Mouse (Mus musculus): Measurements from ENCODE around the gene Fcgrt.
"Not testable (repeated sequence)": the region's sequence is repeated elsewhere in the genome, so short reads cannot be mapped to it uniquely, and the experiment has no call there.

The Fcgrt gene

DNA sequence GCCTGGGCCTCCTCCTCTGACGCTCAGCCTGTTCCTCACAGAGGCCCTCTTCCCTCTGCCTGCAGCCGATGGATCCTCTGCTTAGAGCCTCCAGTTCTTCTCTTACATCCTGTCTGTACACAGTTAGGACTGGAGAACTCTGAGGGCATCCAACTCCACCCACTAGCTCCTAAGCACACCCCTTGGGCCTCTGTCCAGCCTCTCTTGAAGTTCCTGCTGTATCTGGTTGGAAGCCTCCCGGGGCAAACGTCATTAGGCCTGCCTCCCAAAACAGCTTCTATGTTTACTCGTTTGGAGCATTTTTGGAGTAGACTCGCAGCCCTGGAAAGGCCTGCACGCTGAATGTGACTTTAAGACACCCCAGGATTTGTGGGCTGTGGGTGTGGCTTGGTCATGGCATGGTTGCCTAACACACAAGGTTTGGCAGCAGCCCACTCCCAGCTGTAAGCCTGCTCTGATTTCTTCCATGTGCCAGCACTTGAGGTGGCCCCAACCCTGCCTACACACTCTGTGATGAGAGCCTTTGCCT lies at the start of gene Fcgrt:
Gene Fcgrt, minus strand, starts transcription at position 200 of the 529 bp plus-strand sequence.
- DNase-seq: peak; percentile 39

DNA sequence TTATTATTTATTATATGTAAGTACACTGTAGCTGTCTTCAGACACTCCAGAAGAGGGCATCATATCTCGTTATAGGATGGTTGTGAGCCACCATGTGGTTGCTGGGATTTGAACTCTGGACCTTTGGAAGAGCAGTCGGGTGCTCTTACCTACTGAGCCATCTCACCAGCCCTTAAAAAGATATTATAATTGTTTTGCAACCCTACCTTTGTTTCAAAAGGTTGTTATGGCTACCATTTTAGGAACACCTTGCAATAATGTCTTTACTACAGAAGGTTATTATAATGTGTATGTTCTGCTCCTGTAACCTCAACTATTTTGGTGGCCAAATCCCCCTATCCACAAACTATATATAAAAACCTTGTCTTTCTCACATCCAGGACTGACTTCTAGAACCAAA lies 49.4 kb upstream of the Fcgrt start:
- DNase-seq: not testable (repeated sequence)

DNA sequence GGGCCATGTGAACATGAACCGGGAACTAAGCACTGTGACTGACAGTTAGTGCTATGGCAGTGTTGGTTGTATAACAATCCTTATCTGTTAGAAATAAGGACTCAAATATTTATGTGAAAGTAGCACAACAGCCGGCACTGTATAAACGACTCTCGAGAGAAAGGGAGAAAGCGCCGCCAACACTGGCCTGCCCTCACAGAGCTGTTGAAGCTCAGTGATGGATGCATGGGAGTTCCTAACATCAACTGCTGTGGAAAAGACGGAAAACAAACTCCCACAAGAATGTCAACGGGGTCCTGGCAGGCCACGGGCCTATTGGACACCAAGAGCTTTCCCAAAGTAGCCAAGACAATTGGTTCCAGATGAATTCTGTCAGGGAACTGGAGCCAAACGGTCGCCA lies 47.7 kb upstream of the Fcgrt start:
- DNase-seq: no peak

DNA sequence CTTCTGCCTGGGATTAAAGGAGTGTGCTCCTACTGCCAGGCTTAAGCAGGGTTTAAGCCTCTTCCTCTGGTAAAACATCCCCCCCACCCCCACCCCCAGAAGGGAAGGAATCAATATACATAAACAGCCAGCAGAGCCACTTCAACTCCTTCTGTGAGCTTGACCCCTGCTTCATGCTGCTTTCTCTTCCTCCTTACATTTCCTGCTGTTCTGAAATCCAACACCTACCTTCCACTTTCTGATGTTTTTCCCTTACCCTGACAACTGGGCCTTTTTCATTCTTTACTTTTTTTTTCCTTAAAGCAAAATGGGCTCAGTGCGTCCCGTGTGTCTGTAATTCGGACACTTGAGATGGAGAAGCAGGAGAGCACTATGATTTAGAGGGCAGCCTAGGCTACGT lies 46.7 kb upstream of the Fcgrt start:
- DNase-seq: no peak

DNA sequence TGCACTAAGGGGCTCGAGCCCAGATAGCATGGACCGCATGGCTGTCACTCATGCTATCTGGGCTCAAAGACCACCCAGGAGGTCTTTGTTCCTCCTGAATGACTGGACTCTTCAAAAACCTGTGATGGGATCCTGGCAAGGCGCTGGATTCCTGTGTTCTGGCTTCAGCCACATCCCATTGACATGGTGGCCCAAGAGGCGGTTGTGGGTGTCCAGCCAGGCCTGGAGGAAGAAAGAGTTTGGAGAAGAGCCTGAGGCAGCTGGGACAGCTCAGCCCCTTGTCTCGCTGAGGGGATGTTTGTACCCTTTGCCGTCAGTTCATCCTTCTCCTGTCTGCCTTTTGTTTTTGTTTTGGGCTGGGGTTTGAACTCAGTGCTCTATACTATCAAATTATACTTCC lies 45.9 kb upstream of the Fcgrt start:
- no peak for DNase-seq

DNA sequence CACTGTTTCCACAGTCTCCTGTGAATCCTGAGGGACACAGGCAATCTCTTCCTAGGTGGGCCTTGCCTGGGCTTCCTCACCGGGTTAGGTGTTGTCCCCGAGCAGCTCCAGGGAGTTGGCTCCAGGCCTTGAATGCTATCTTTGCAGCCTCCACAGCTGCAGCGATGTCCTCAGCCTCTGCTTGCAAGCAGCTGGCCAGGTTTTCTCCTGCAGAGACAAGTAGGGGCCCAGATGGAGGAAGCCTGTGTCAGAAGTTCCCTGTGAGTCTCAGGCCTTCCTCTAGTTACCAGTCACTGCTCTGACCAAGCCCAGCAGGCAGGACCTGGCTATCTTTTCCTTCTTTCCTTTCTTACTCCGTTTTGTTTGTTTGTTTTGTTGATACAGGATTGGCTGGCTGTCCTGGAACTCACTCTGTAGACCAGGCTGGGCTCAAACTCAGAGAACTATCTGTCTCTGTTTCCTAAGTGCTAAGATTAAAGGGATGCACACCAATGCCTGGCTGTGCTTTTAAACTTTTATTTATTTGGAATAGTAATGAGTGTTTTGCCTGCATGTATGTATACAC lies 45.0 kb upstream of the Fcgrt start:
- DNase-seq: no peak

DNA sequence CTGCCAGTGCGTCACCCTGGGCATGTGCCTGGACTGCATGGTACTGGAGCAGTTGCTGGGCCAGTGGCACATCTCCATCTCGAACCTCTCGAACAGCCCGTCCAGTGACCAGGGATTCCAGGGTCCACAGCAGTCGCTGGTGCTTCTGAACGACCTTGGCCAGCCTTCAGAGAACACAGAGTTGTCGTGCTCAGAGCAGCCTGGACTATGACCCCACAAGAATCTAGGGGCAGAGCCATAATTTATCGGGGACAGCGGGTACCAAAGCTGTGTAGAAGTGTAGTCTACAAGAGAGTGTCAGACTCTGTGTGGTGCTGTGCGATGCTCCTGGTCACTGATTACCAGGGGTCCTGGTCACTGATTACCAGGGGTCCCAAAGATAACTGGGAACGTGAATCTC lies 44.2 kb upstream of the Fcgrt start:
- no peak for DNase-seq

DNA sequence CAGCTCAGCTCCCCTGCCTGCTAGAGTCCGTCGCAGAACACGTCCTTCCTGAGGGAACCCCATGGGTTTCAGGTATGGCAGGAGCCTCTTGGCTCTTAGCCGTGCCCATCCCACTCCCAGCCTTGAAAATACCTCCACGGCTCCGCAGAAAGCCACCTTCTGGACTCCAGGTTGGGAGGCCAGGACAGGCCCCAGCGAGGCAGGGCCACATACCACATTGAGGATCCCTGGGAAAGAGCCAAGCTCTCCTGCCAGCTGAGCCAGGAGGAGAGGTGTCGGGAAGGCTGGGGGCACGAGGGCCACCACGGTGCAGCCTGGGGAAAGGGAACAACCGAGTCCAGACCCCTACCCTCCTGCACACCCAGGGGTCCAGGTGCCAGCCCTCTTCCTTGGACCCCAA lies 43.6 kb upstream of the Fcgrt start:
- DNase-seq: no peak

DNA sequence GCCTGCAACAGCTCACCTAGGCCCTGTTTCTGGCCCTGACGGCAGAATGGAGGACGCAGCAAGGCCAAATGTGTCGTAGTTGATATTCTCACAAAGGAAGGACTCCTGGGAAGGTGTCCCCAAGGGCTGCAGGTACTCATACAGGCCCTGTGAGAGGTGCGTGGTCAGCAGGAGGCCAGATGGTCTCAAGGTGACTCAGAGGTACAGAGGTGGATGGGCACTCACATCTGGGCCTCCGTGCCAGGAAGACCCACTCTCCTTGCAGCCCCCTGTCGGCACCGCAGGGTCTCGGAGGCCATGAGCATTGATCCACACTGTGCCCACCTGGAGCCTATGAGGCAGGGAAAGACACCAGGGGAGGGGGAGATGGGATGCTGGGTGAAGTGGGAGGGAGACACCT lies 41.8 kb upstream of the Fcgrt start:
- no peak for DNase-seq

DNA sequence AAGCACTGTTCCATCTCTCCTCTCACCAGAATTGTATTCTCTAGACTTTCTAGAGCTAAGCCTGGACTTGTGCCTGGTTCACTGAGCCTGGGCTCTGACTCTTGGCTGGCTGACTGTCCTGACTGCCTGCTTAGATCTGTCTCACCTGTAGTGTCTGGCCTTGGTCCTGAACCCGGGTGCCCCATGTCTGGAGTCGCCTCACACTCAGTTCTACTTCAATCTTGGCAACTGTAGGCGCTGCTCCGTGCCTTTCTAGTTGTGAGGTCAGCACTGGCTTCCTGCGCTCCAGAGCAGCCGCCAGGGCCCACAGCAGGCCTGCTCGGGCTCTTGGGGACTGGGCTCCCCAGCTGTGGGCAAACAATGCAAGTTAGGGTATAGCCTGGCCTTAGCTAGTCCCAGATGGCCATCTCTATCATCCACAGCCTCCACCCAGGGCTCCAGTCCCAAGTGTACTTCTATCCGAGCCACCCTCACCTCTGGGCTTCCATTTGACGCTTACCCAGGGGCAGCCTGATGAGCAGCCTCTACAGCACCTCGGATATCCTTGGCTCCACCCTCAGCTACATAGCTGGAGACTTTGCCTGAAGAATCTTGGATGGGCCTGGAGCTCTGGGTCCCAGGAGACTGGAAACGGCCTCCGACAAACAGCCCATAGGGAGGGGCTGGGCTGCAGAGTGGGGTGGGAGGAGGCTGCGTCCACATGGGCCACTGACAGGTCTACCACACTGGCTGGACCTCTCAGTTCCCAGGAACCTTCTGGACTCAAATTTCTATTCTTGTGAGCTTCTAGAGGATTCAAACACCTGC lies 40.9 kb upstream of the Fcgrt start:
- no peak for DNase-seq

DNA sequence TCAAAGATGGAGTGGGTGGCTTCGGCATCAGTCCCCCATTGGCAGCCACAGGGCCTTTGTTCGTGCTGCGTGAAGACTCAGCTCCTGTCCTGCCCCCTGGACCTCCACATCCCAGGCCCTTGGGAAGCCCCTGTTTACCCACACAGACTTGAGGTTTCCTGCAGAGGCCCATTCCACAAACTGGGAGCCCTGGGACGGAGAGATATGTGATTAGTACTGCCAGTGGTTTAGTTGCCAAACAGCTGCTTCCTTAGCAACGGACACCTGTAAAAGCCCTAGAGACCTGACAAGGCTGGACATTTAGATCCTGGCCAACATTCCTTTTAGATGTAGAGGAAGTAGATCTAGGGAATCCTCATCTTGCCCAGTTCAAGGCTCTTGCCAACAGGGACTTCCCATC lies 38.3 kb upstream of the Fcgrt start:
- no peak for DNase-seq

DNA sequence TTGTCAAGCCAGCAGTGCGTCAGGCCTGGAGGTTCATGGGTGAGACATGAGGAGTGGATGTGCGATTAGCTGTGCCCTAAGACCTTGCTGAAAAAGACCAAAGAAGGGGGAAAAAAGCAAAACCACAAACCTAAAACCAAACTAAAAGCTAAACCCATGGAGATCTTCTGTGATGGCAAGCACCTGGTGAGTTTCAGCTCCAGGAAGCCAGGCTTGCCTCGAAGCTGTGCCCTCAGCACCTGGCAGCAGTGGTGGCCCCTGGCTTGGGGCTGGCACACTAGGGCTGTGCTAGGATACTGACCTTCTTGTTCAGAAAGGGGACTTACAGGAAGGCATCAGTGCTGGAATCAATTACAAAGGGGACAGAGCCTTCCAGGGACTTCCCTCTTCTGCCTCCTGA lies 37.7 kb upstream of the Fcgrt start:
- no peak for DNase-seq

DNA sequence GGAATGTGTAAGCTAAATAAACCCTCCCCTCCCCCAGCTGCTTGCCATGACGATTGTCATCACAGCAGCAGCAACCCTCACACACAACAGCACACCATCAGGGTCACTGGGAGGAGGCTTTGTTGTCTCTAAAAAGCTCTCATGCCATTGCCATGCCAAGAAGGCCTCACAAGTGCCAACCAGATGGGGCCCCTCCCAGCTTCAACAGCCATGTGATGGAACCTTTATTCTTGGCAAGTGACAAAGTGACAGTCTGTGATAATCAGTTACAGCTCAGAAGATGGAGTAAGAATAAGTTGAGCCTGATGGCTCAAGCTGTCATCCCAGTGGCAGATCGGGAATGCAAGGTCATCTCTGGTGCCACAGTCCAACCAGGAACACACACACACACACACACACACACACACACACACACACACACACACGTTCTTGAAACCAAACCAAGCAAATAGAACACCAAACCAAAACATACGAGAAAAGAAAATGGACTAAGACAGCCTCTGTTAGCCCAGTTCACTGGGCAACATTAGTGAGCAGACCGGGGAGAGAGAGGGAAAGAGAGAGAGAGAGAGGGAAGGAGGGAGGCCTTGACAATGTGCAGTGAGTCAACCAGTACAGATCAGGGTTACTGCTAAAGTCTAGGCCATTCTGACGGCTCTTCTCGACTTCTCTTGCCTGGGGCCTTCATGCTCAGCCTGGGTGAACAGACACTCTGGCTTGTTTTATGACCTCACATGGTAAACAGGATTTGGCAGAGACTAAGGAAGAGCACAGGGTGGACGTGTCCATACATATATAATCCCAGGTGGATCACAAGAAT lies 36.5 kb upstream of the Fcgrt start:
- DNase-seq: no peak

DNA sequence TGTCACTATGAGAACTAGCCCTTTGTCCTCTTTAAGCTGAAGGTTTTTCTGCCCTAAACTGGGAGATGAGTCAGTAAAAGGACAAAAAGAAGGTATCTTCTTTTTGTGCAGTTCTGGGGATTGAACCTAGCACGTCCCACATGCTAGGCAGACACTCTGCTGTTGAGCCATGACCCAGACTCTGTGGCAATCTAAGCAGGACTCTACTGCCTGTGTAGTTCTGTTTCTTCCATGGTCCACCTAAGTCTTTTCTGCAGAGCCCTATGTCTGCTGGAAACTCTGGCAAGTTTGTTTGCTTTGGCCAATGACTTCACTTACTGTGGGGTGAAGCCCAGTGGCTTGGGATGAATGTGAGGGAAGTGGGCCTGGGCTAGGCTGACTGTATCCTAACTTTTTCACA lies 34.8 kb upstream of the Fcgrt start:
- no peak for DNase-seq

DNA sequence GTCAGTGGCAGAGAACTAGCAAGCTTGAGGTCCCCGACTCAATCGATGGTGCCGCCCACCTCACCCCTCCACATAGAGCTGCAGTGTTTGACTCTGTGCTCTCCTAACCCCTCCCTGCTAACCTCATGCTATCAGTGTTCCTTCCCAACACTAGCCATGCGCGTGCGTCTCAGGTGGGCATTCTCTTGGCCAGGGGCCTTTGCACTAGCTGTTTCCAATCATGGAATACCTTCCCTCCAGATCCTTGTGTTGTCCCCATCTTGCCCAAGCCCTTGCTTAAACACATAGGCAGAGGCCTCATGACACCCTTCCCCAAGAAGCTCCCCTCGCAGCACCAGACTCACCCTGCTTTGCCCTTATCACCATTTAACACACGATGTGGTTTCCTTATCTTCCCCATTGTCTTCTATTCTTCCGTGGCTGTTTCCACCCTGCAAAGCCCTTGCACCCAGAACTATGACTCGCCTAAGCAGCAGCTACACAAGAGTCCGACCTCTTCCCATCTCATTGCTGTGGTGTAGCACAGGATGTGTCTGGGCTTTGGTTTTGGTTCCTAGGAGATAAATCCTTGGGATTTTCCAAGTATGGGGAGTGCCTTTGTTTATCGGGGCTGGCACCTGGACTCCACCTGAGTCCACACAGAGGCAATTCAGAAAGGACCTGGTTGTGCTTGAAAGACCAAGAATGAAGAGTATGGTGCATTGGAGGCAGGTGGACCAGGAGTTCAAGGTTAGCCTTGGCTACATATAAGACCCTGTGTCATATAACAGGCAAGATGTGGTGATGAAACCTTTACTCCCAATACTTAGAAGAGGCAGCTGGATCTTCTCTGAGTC lies 33.7 kb upstream of the Fcgrt start:
- no peak for DNase-seq

DNA sequence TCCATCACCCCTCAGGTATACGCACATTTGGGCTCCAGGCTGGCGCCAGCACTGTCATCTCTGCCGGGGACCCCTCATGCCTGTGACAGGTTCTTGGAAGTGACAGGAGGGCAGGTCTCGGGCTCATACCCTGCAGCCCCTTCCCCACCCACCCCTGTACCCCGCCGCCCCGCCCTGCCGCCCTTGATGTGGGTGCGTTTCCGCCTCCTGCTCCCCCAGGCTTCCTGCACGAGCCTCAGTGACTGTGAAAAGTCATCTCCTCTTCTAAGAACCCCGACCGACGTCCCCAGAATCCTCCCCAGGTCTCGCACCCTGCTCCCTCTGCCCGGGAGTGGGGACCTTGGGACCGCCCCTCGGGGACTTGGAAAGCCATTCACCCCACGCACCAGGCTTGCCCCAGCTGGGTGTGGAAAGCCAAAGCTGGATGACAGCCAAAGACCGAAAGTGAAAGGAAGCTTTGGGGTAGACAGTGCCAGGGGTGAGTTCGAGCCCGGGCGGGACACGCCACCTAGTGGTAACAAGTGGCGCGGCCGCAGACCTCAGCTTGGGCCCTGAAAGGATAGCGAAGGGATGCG lies 32.4 kb upstream of the Fcgrt start, which contains the start of the genes Gm45713 and Flt3l:
Gene Gm45713, minus strand, starts transcription at position 239 of the 575 bp plus-strand sequence.
Gene Flt3l, minus strand, starts transcription at position 440 of the 575 bp plus-strand sequence.
- DNase-seq: peak; percentile 89

DNA sequence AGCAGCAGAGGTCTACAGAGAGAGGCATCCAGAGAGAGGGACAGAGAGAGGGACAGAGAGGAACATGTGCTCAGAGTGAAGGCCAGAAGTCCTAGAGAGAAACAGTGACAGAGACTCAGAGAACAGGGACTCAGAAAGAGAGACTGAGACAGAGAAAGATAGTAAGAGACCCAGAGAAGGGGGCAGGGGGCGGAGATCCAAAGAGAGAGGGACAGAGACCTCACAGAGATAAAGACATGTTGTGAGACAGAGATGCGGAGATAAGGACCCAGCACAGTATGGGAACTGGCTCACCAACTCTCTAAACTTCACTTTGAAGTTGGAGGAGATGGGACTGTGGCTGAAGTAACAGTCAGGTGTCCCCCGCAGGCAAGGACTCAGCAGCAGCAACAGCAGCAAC lies 31.7 kb upstream of the Fcgrt start:
- DNase-seq: no peak

DNA sequence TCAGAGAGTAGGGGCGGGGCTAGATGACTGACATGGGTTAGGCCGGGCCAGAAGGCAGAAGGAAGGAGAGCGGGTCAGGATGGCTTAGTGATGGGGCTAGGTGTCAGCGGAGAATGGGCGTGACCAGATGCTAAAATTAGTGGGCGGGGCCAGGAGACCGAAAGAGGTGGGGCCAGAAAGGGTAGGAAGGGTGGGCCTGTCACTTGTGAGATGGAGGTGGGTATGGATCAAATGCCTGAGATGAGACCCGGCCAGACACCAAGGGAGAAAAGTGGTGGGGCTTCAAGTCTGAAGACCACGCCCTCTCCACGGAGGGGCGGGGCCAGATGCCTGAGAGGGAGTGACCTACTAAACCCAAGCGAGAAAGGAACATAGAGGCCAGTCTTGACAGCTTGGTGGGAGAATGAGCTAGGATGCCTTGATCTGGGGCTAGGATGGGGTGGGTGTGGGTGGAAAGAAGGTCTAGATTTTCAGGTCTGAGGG lies 30.9 kb upstream of the Fcgrt start:
- no peak for DNase-seq

DNA sequence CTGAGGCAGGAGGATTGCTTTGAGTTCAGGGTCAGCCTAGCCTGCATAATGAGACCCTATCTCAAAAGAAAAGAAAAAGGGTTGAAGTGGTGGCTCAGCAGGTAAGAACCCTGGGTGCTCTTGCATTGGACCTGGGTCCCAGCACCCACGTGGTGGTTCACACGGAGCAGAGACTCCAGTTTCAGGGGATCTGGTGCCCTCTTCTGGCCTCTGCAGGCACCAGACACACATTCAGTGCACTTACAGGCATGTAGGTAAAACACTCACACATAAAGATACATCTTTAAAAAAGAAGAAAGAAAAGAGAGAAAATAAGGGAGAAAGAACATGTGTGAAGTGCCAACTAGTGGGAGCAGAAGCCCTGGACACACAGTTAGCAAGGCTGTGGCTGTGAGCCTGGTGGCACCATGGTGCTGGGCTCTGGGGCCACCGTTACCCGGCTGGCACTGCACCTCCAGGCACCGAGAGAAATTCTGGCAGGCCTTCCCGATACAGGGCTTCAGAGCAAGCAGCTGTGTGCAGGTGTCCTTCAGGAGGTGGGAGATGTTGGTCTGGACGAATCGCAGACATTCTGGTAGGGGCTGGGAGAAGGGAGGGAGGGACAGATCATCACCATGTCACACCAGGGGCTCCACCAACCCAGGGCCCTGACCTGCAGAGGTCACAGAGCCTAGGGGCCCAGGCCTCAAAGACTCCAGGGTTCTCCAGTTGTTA lies 30.0 kb upstream of the Fcgrt start:
- no peak for DNase-seq

DNA sequence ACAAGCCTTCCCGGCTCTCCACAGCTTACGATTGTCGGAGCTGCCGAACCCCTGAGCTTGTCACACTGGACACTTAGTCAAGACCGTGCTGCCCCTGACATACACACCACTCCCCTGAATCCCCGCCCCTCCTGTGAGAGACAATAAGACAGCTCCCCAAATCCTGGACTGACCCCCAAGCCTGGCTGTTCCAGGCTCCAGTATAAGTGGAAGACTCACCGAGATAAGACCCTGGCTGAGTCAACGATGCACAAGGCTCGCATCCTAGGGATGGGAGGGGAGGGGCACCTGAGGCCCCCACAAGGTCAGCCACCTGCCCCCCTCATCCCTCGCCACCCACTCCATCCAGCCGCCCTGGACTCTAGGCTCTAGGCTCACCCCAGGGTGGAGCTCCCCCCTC lies 28.2 kb upstream of the Fcgrt start:
- no peak for DNase-seq

DNA sequence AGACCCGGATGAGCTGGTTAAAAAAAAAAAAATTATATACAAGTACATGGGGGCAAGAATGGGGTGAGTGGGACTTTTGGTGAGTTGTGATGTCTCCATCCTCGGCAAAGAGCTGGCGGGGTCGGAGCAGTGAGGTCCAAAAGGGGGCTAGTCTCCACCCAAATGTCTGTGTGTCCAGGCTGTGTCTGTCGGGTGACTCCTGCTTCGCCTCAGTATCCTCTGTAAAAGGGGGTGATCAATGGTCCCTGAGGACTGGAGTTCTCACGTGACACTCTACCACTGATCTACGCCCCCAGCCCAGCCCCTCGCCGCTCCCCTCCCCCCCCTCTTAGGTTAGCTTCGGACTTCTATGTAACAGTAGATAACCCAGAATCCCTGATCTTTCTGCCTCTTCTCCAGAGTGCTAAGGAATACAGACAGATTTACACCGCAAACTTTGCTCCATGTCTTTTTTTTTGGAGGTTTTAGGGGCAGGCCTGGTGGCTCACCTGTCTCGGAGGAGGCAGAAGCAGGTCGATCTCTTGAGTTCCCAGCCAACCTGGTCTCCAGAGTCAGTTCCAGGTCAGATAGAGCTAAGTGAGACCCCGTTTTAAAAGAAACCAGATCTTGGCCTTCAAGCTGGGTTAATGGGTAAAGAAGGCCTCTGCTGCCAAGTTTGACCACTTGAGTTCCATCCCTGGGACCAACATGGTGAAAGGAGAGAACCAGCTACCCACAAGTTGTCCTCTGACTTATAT lies 26.3 kb upstream of the Fcgrt start:
- DNase-seq: no peak
